Mouse (Mus musculus) E14TG2a.4 (cell line): ENCODE measurements around the gene Pex3.

Experiments used
- H3K27me3 ChIP-seq: 2 replicates; pipeline ENCODE4 v1.6.1; 2014; ENCODE audit warnings: low read length, control low read depth; ENCODE audit not compliant: insufficient read depth
- H3K36me3 ChIP-seq: 2 replicates; pipeline ENCODE4 v1.6.1; 2014; ENCODE audit warnings: low read length, control low read depth; ENCODE audit not compliant: insufficient read depth
- H3K4me1 ChIP-seq: replicated peaks from 2 replicates; pipeline ENCODE4 v1.6.1; 2014; ENCODE audit warnings: low read depth, low read length, control low read depth
- H3K4me3 ChIP-seq: replicated peaks from 2 replicates; pipeline ENCODE4 v1.5.1; 2014; ENCODE audit warnings: mild to moderate bottlenecking, low read length
- H3K9me3 ChIP-seq: 2 replicates; pipeline ENCODE4 v1.6.1; 2014; ENCODE audit warnings: low read length, control low read depth
- CTCF ChIP-seq: conservative IDR thresholded peaks from 2 replicates; pipeline ENCODE4 v1.5.1; 2014; ENCODE audit warnings: low read length
- NANOG ChIP-seq: IDR thresholded peaks from 2 replicates; pipeline ENCODE4 v1.6.1; 2014; ENCODE audit warnings: borderline replicate concordance, low read length, mixed read lengths
- POU5F1 ChIP-seq: IDR thresholded peaks from 2 replicates; pipeline ENCODE4 v1.6.1; 2014; ENCODE audit warnings: low read length, borderline replicate concordance

Gene Pex3

DNA sequence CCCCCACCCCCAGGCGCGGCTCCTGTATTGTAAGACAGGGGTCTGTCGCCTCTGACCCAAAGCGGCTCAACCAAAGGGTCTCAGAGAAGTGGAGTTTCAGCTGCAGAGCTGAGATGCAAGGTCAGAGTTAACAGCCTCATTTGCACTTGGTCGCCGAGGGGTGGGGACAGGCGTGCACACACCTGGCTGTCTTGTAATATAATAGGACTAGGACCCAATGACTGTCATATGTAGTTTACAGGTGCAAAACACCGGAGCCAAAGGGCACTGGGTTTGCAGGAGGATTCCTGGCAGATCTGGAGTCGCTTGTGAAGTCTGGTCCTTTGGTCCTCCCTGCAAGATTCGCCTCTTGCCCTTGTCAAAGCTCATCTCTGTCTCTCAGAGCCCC lies 78.4 kb downstream of the Pex3 start:
- H3K9me3 ChIP-seq: no peaks in the 10 kb centered on the region
- H3K4me3 ChIP-seq: peak overlapping the region; percentile 86
- H3K27me3 ChIP-seq: peaks cover 56% of the 10 kb centered on the region
- no peaks in the 10 kb centered on the region for H3K36me3 ChIP-seq
- H3K4me1 ChIP-seq: peaks cover 23% of the 10 kb centered on the region
- TF ChIP-seq NANOG (no peak), POU5F1 (no peak), CTCF (no peak)
